Mouse (Mus musculus) heart, postnatal 14 days (tissue): ENCODE data around the gene Trim46. TPM values are rescaled to one million over a fixed set of nuclear protein-coding genes. Genes with fewer than 3 reads are reported as not detected.

ENCODE experiments used
- DNase-seq, 2 experiments: peaks; one replicate each; pipeline ENCODE4 v3.0.0; 2021 to 2022
- intact Hi-C: fragments of 180-260 bp; cut with DNase I; formaldehyde crosslinking; loops from one replicate; pipeline ENCODE4 v1.15.1; 2025
- total RNA-seq, 2 experiments: library from RNA; stranded (reverse); gene quantifications; 2 replicates each; pipeline ENCODE4 v1.2.3; 2021

The Trim46 gene
- total RNA-seq, 2 experiments from 2014 or later: 0.68 to 0.76 TPM

- intact Hi-C loops: loop anchor here (2.0 kb wide), 4 partner anchors 19 to 125 kb away; partner anchors contain the start of gene Clk2
- peak; percentile 82 to 87 for DNase-seq
Observed at GRCm38 (mm10) chr3:89215853-89216252, 30.3 kb downstream of the Trim46 start.

- peak; percentile 42 to 56 for DNase-seq
- intact Hi-C loops: loop anchor here (2.0 kb wide), 2 partner anchors 50 to 124 kb away; partner anchors contain the start of gene Clk2
Observed at GRCm38 (mm10) chr3:89214681-89215411, 31.3 kb downstream of the Trim46 start, which contains the start of gene Thbs3. Thbs3 (plus strand) TSS chr3:89215180.

- intact Hi-C loops: loop anchor here (2.0 kb wide), 2 partner anchors 49 to 123 kb away; partner anchors contain the start of gene Clk2
- DNase-seq: peak; percentile 94 to 96
Observed at GRCm38 (mm10) chr3:89213803-89214530, 32.1 kb downstream of the Trim46 start.

- intact Hi-C loops: no loop called here
- DNase-seq: no peak
Observed at GRCm38 (mm10) chr3:89210731-89211130, 35.4 kb downstream of the Trim46 start.

GRCm38 (mm10) chr3:89210162-89210561 lies 35.9 kb downstream of the Trim46 start:
- intact Hi-C loops: no loop called here
- DNase-seq: no peak

- no peak for DNase-seq
- intact Hi-C loops: no loop called here
Observed at GRCm38 (mm10) chr3:89209731-89210130, 36.4 kb downstream of the Trim46 start.

GRCm38 (mm10) chr3:89208736-89209135 lies 37.4 kb downstream of the Trim46 start:
- no peak for DNase-seq
- intact Hi-C loops: no loop called here

GRCm38 (mm10) chr3:89208075-89208657 lies 37.9 kb downstream of the Trim46 start:
- intact Hi-C loops: no loop called here
- no peak for DNase-seq

- intact Hi-C loops: no loop called here
Observed at GRCm38 (mm10) chr3:89206695-89207094, 39.4 kb downstream of the Trim46 start.

GRCm38 (mm10) chr3:89206079-89206478 lies 40.0 kb downstream of the Trim46 start:
- intact Hi-C loops: no loop called here
- no peak for DNase-seq

More at GRCm38 (mm10) chr3:89206695-89207094, 39.4 kb downstream of the Trim46 start:
- no peak for DNase-seq

- intact Hi-C loops: no loop called here
- no peak for DNase-seq
Observed at GRCm38 (mm10) chr3:89203142-89203514, 43.0 kb downstream of the Trim46 start.

GRCm38 (mm10) chr3:89202253-89203141 lies 43.6 kb downstream of the Trim46 start, which contains the start of gene Gba:
Gba (plus strand) TSS chr3:89202928.
- intact Hi-C loops: no loop called here
- DNase-seq: peak; percentile 82 to 88

GRCm38 (mm10) chr3:89199839-89200238 lies 46.3 kb downstream of the Trim46 start:
- intact Hi-C loops: no loop called here
- no peak for DNase-seq

GRCm38 (mm10) chr3:89195979-89196877 lies 49.9 kb downstream of the Trim46 start:
- intact Hi-C loops: loop anchor here (2.0 kb wide), 1 partner anchor 21 kb away; no protein-coding TSS in a partner anchor

GRCm38 (mm10) chr3:89193853-89194252 lies 52.3 kb downstream of the Trim46 start:
- intact Hi-C loops: no loop called here
- DNase-seq: no peak

More at GRCm38 (mm10) chr3:89195979-89196877, 49.9 kb downstream of the Trim46 start:
- peak; percentile 88 to 90 for DNase-seq

- intact Hi-C loops: no loop called here
Observed at GRCm38 (mm10) chr3:89193351-89193750, 52.8 kb downstream of the Trim46 start.

GRCm38 (mm10) chr3:89190436-89190835 lies 55.7 kb downstream of the Trim46 start:
- intact Hi-C loops: no loop called here
- DNase-seq: no peak

More at GRCm38 (mm10) chr3:89193351-89193750, 52.8 kb downstream of the Trim46 start:
- no peak for DNase-seq

GRCm38 (mm10) chr3:89188478-89188875 lies 57.6 kb downstream of the Trim46 start:
- intact Hi-C loops: no loop called here

More at GRCm38 (mm10) chr3:89188478-89188875, 57.6 kb downstream of the Trim46 start:
- DNase-seq: no peak
